Mouse (Mus musculus) midbrain, embryonic 13.5 days (tissue): ENCODE results near the gene Hhat. TPM values are rescaled to one million over a fixed set of nuclear protein-coding genes. Genes with fewer than 3 reads are reported as not detected.

Experiments used
- ATAC-seq: fragments of 200-750 bp; cut with Nextera tagmentation; 2 replicates; pipeline ENCODE4 v1.8.0; 2017; ENCODE audit warnings: mild to moderate bottlenecking, moderate TSS enrichment, moderate library complexity
- H3K27ac ChIP-seq: fragments of 300-500 bp; sonication (generic); 2 replicates; pipeline ENCODE4 v1.5.1; 2015; ENCODE audit warnings: inconsistent platforms, mild to moderate bottlenecking, moderate library complexity
- H3K27me3 ChIP-seq: fragments of 300-500 bp; sonication (generic); 2 replicates; pipeline ENCODE4 v1.6.1; 2015; ENCODE audit warnings: mild to moderate bottlenecking, inconsistent platforms
- H3K36me3 ChIP-seq: fragments of 300-500 bp; sonication (generic); 2 replicates; pipeline ENCODE4 v1.6.1; 2015; ENCODE audit warnings: mild to moderate bottlenecking, inconsistent platforms
- H3K4me1 ChIP-seq: fragments of 300-500 bp; sonication (generic); replicated peaks from 2 replicates; pipeline ENCODE4 v1.6.1; 2015; ENCODE audit warnings: inconsistent platforms
- H3K4me2 ChIP-seq: fragments of 300-500 bp; sonication (generic); replicated peaks from 2 replicates; pipeline ENCODE4 v1.6.1; 2015; ENCODE audit warnings: moderate library complexity, mild to moderate bottlenecking, inconsistent platforms
- H3K4me3 ChIP-seq: fragments of 300-500 bp; sonication (generic); replicated peaks from 2 replicates; pipeline ENCODE4 v1.5.1; 2015; ENCODE audit warnings: mild to moderate bottlenecking, inconsistent platforms
- H3K9ac ChIP-seq: fragments of 300-500 bp; sonication (generic); replicated peaks from 2 replicates; pipeline ENCODE4 v1.6.1; 2015; ENCODE audit warnings: mild to moderate bottlenecking, inconsistent platforms
- H3K9me3 ChIP-seq: fragments of 300-500 bp; sonication (generic); 2 replicates; pipeline ENCODE4 v1.6.1; 2016; ENCODE audit warnings: mild to moderate bottlenecking, inconsistent platforms
- WGBS: fragments of 180-500 bp; shearing (Covaris S2); methylation state at CpG from one replicate; pipeline ENCODE4 v1.1.7; 2015; 5-methylcytosine and 5-hydroxymethylcytosine counted together
- polyA plus RNA-seq: library from polyadenylated mRNA; unstranded; fragments of >200 nt; fragmentation: Nextera tagmentation; extraction: Ambion mirVana; gene quantifications from 2 replicates; pipeline ENCODE4 v1.2.1, GENCODE M21; 2015

Gene Hhat
- polyA plus RNA-seq, 1 experiment from 2014 or later = 5.9 TPM

GRCm38 (mm10) chr1:192796201-192797010 is 25.4 kb upstream of the Hhat start:
- ATAC-seq = peak; percentile 72
- Histone ChIP-seq H3K4me3 (no peak overlapping the region), H3K27me3 (no peaks in the 10 kb centered on the region), H3K9ac (peak overlapping the region; percentile 36; the same call in 1 of the 2 replicates), H3K4me2 (peak overlapping the region; percentile 23; the same call in 1 of the 2 replicates), H3K4me1 (peaks cover 33% of the 10 kb centered on the region), H3K9me3 (no peaks in the 10 kb centered on the region), H3K27ac (peak overlapping the region; percentile 89), H3K36me3 (no peaks in the 10 kb centered on the region)
- WGBS = 9% methylated on average over 12 of the region's 21 CpGs

DNA sequence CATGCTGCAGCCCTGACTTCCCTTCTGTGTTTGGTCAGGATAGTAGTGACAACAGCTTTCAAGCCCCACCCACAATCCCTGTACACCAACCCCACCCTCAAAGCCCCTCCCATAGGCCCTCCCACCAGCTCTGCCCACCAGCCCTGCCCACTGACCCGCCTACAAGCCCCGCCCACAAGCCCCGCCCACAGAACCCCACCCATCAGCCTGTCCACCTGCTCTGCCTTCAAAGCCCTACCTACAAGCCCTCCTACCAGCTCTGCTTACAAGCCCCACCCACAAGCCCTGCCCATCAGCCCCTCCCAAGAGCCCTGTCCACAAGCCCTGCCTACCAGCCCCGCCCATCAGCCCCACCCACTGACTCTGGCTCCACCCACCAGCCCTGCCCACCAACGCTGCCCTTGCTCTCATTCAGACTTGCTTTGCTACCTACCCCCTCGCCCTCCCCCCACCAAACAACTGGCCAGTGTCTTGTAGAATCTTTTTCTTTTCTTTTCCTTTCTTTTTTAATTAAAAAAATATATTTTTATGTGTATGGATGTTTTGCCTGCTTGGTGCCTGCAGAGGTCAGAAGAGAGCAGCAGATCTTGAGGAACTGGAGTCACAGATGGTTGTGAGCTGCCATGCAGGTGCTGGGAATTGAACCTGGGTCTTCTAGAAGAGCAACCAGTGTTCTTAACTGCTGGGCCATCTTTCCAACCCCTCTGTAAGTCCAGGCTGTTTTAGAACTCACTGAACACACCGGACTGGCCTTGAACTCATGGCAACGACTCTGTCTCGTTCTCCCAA is 24.1 kb upstream of the Hhat start:
- no peak overlapping the region for H3K4me3 ChIP-seq
- 69% methylated on average over 9 of the region's 9 CpGs for whole genome bisulfite sequencing
- peaks cover 36% of the 10 kb centered on the region for H3K4me1 ChIP-seq
- no peaks in the 10 kb centered on the region for H3K27me3 ChIP-seq
- no peak overlapping the region for H3K4me2 ChIP-seq
- no peaks in the 10 kb centered on the region for H3K36me3 ChIP-seq
- H3K9ac ChIP-seq = no peak overlapping the region
- ATAC-seq = no peak
- peak overlapping the region; percentile 89; the same call in 1 of the 2 replicates for H3K27ac ChIP-seq
- no peaks in the 10 kb centered on the region for H3K9me3 ChIP-seq

- WGBS = 6% methylated on average over 7 of the region's 7 CpGs
- Histone ChIP-seq H3K4me3 (no peak overlapping the region), H3K27me3 (no peaks in the 10 kb centered on the region), H3K4me1 (peaks cover 21% of the 10 kb centered on the region), H3K9ac (0 out of 2 replicates have a peak overlapping the region, but pooled peaks have one; percentile 23), H3K36me3 (no peaks in the 10 kb centered on the region), H3K4me2 (no peak overlapping the region), H3K9me3 (no peaks in the 10 kb centered on the region), H3K27ac (no peak overlapping the region)
- no peak for ATAC-seq
Observed at GRCm38 (mm10) chr1:192791897-192792361, 20.9 kb upstream of the Hhat start.

DNA sequence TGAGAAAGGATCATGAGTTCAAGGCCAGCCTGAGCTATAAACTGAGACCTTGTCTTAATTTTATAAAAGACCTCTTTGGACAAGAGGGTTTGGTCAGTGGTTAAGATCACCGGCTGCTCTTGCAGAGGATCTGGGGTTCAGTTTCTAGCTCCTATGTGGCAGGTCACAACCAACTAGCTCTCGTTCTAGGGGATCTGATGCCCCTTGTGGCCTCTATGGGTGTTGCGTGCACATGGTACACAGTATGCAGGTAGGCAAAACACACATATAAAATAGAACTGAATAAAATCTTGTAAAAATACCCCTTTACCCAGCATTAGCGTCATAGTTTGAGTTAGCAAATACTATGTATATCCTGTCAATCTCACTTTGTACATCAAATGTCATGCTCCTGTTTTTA is 19.4 kb upstream of the Hhat start:
- Histone ChIP-seq H3K27ac (no peak overlapping the region), H3K36me3 (no peaks in the 10 kb centered on the region), H3K9me3 (no peaks in the 10 kb centered on the region), H3K4me3 (no peak overlapping the region), H3K4me2 (no peak overlapping the region), H3K4me1 (peaks cover 17% of the 10 kb centered on the region), H3K27me3 (no peaks in the 10 kb centered on the region), H3K9ac (no peak overlapping the region)
- WGBS = 81% methylated on average over 4 of the region's 4 CpGs
- ATAC-seq = no peak

DNA sequence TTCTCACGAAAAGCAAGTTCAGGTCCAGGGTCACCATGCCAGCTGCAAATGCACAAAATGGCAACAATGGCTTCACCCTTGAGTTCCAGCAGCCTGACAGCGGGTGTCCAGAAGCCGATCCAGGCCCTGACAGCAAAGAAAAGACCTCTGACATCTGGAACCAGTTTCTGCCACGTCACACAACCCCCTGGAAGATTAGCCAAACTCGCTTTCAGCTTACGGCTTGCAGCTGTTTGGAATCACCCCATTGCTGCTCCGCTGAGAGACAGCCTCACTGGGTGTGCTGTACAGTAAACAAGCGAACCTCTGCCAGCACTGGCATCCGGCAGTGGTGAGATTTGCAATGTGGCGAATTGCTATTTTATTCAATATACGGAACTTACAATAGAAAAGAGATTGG is 18.8 kb upstream of the Hhat start:
- H3K4me1 ChIP-seq = peaks cover 23% of the 10 kb centered on the region
- no peaks in the 10 kb centered on the region for H3K27me3 ChIP-seq
- ATAC-seq = no peak
- H3K36me3 ChIP-seq = no peaks in the 10 kb centered on the region
- WGBS = 77% methylated on average over 11 of the region's 11 CpGs
- no peak overlapping the region for H3K4me3 ChIP-seq
- H3K9me3 ChIP-seq = no peaks in the 10 kb centered on the region
- H3K27ac ChIP-seq = no peak overlapping the region
- no peak overlapping the region for H3K4me2 ChIP-seq
- H3K9ac ChIP-seq = no peak overlapping the region

GRCm38 (mm10) chr1:192789111-192789522 is 18.1 kb upstream of the Hhat start:
- WGBS = 84% methylated on average over 10 of the region's 10 CpGs
- Histone ChIP-seq H3K9ac (no peak overlapping the region), H3K4me1 (peaks cover 26% of the 10 kb centered on the region), H3K4me2 (no peak overlapping the region), H3K4me3 (no peak overlapping the region), H3K27me3 (no peaks in the 10 kb centered on the region), H3K9me3 (no peaks in the 10 kb centered on the region), H3K36me3 (no peaks in the 10 kb centered on the region), H3K27ac (no peak overlapping the region)
- no peak for ATAC-seq

- H3K36me3 ChIP-seq = no peaks in the 10 kb centered on the region
- no peaks in the 10 kb centered on the region for H3K9me3 ChIP-seq
- H3K4me3 ChIP-seq = no peak overlapping the region
- no peak overlapping the region for H3K9ac ChIP-seq
- no peak overlapping the region for H3K4me2 ChIP-seq
- 89% methylated on average over 1 of the region's 1 CpGs for WGBS
- no peak for ATAC-seq
- peaks cover 16% of the 10 kb centered on the region for H3K4me1 ChIP-seq
- H3K27me3 ChIP-seq = no peaks in the 10 kb centered on the region
- no peak overlapping the region for H3K27ac ChIP-seq
Observed at GRCm38 (mm10) chr1:192786194-192786593, 15.2 kb upstream of the Hhat start.

DNA sequence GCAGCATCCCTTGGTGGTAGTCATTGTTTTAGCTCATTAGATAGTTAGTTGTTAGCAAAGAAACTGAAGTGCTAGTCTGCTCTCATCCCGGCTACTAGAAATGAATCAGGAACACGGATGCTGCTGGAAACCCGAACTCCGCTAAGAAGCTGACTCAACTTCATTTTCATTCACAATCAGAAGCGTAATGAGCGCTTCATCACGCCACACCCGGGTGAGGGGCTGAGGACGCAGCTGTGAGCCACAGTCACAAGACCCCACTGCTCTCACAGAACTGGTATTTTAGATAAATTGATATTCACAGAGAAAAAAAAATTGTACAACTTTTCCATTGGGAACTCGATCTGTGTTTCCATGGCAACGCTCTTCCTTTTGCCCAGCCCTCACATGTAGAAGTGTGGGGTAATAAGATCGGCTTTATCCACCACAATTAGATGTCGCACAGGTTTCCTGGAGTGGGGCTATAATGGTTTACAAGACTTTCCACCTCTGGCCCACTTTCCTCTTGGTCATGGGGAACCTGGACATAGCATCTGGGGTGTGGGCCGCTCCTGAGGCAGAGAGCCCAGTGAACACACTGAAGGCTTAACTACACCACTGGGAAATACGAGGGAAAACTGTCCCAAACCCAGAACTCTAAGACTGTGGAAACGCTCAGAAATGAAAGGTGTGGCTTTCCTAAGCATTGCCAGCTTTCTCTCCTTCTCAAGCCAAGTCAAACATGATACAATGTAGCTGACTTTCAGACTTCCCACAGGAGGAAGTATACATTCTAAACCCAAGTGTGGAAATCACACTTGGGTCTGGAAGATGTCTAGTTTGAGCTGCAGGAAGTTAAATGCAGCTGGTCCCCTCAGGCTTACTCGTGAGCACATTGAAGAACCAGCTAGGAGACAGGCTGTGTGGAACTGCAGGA is 14.3 kb upstream of the Hhat start:
- peak; percentile 31; the same call in 1 of the 2 replicates for ATAC-seq
- Histone ChIP-seq H3K27ac (peak overlapping the region; percentile 40), H3K9me3 (no peaks in the 10 kb centered on the region), H3K9ac (no peak overlapping the region), H3K4me3 (no peak overlapping the region), H3K27me3 (no peaks in the 10 kb centered on the region), H3K36me3 (no peaks in the 10 kb centered on the region), H3K4me2 (peak overlapping the region; percentile 17; the same call in 1 of the 2 replicates), H3K4me1 (peaks cover 15% of the 10 kb centered on the region)
- WGBS = 48% methylated on average over 17 of the region's 17 CpGs

GRCm38 (mm10) chr1:192784374-192784773 is 13.4 kb upstream of the Hhat start:
- H3K4me3 ChIP-seq = no peak overlapping the region
- peak; percentile 73 for ATAC-seq
- 27% methylated on average over 4 of the region's 4 CpGs for WGBS

GRCm38 (mm10) chr1:192781256-192781655 is 10.2 kb upstream of the Hhat start:
- H3K27me3 ChIP-seq = no peaks in the 10 kb centered on the region
- H3K4me3 ChIP-seq = no peak overlapping the region
- H3K27ac ChIP-seq = no peak overlapping the region
- H3K9me3 ChIP-seq = no peaks in the 10 kb centered on the region
- H3K36me3 ChIP-seq = no peaks in the 10 kb centered on the region
- no peak overlapping the region for H3K9ac ChIP-seq
- peaks cover 15% of the 10 kb centered on the region for H3K4me1 ChIP-seq
- no peak for ATAC-seq
- H3K4me2 ChIP-seq = no peak overlapping the region

More at GRCm38 (mm10) chr1:192784374-192784773, 13.4 kb upstream of the Hhat start:
- Histone ChIP-seq H3K36me3 (no peaks in the 10 kb centered on the region), H3K9ac (no peak overlapping the region), H3K27ac (peak overlapping the region; percentile 40; the same call in 1 of the 2 replicates), H3K4me1 (peaks cover 15% of the 10 kb centered on the region), H3K4me2 (no peak overlapping the region), H3K9me3 (no peaks in the 10 kb centered on the region), H3K27me3 (no peaks in the 10 kb centered on the region)

- WGBS = 56% methylated on average over 6 of the region's 6 CpGs
- no peaks in the 10 kb centered on the region for H3K27me3 ChIP-seq
- H3K9me3 ChIP-seq = no peaks in the 10 kb centered on the region
- H3K9ac ChIP-seq = no peak overlapping the region
- H3K4me1 ChIP-seq = no peaks in the 10 kb centered on the region
- no peaks in the 10 kb centered on the region for H3K36me3 ChIP-seq
- no peak overlapping the region for H3K27ac ChIP-seq
- no peak overlapping the region for H3K4me2 ChIP-seq
- no peak overlapping the region for H3K4me3 ChIP-seq
- no peak for ATAC-seq
Observed at GRCm38 (mm10) chr1:192778869-192779514, 8.0 kb upstream of the Hhat start.
